Mouse (Mus musculus): ENCODE measurements around the gene Ubqln4. TPM values are rescaled to one million over a fixed set of nuclear protein-coding genes. Genes with fewer than 3 reads are reported as not detected.
"Not testable (repeated sequence)": the region's sequence is repeated elsewhere in the genome, so short reads cannot be mapped to it uniquely, and the experiment has no call there.

The Ubqln4 gene
- polyA plus RNA-seq, 1 experiment from 2014 or later, result 44.6 TPM

- WGBS, result 75% methylated on average over 2 of the region's 2 CpGs
- H3K9ac ChIP-seq, result no peak overlapping the region
- H3K4me3 ChIP-seq, result no peak overlapping the region
These were observed 19.3 kb downstream of the Ubqln4 start for GRCm38 (mm10) chr3:88572835-88573234.

GRCm38 (mm10) chr3:88573810-88574209, 20.3 kb downstream of the Ubqln4 start:
- Histone ChIP-seq H3K9ac (no peak overlapping the region), H3K9me3 (no peaks in the 10 kb centered on the region), H3K4me1 (no peaks in the 10 kb centered on the region; the same call in 1 of the 2 replicates), H3K27me3 (no peaks in the 10 kb centered on the region), H3K4me3 (no peak overlapping the region), H3K27ac (no peak overlapping the region), H3K4me2 (no peak overlapping the region), H3K36me3 (peaks cover 22% of the 10 kb centered on the region)
- no peak for ATAC-seq (ENCODE audit: insufficient number of reproducible peaks, insufficient read depth, low FRiP score, low TSS enrichment, low read depth)
- 80% methylated on average over 2 of the region's 2 CpGs for WGBS

More at GRCm38 (mm10) chr3:88572835-88573234, 19.3 kb downstream of the Ubqln4 start:
- H3K27me3 ChIP-seq, result no peaks in the 10 kb centered on the region
- H3K4me2 ChIP-seq, result no peak overlapping the region
- H3K36me3 ChIP-seq, result peaks cover 32% of the 10 kb centered on the region
- ATAC-seq (ENCODE audit: insufficient number of reproducible peaks, insufficient read depth, low FRiP score, low TSS enrichment, low read depth), result no peak
- no peaks in the 10 kb centered on the region for H3K9me3 ChIP-seq
- H3K27ac ChIP-seq, result no peak overlapping the region
- H3K4me1 ChIP-seq, result no peaks in the 10 kb centered on the region

GRCm38 (mm10) chr3:88575540-88575939, 22.0 kb downstream of the Ubqln4 start, which contains the start of gene Ssr2:
TSS of gene Ssr2 (plus strand) at chr3:88575876.
- no peak within 1 kb of the TSS for H3K9ac ChIP-seq
- H3K4me2 ChIP-seq, result no peak within 1 kb of the TSS
- no peak for ATAC-seq (ENCODE audit: insufficient number of reproducible peaks, insufficient read depth, low FRiP score, low TSS enrichment, low read depth)
- H3K27ac ChIP-seq, result no peak within 1 kb of the TSS
- H3K4me3 ChIP-seq, result no peak within 1 kb of the TSS
- 84% methylated on average over 3 of the region's 3 CpGs for WGBS
- peaks cover 5% of the 10 kb centered on the region for H3K36me3 ChIP-seq
- H3K4me1 ChIP-seq, result peaks cover 7% of the 10 kb centered on the region
- no peaks in the 10 kb centered on the region for H3K27me3 ChIP-seq
- no peaks in the 10 kb centered on the region for H3K9me3 ChIP-seq

GRCm38 (mm10) chr3:88577846-88578245, 24.3 kb downstream of the Ubqln4 start:
- 78% methylated on average over 5 of the region's 5 CpGs for whole genome bisulfite sequencing
- H3K4me3 ChIP-seq; H3K27ac ChIP-seq; ATAC-seq (ENCODE audit: insufficient number of reproducible peaks, insufficient read depth, low FRiP score, low TSS enrichment, low read depth); H3K9ac ChIP-seq; H3K27me3 ChIP-seq; H3K4me2 ChIP-seq; H3K9me3 ChIP-seq: not testable (repeated sequence)
- Histone ChIP-seq H3K36me3 (peaks cover 20% of the 10 kb centered on the region), H3K4me1 (peaks cover 14% of the 10 kb centered on the region)

- Histone ChIP-seq H3K9ac (peak overlapping the region; percentile 92), H3K9me3 (no peaks in the 10 kb centered on the region), H3K27ac (no peak overlapping the region), H3K4me1 (peaks cover 14% of the 10 kb centered on the region), H3K4me2 (peak overlapping the region; percentile 93), H3K36me3 (peaks cover 30% of the 10 kb centered on the region), H3K27me3 (no peaks in the 10 kb centered on the region), H3K4me3 (peak overlapping the region; percentile 85)
- WGBS, result 49% methylated on average over 8 of the region's 8 CpGs
- no peak for ATAC-seq (ENCODE audit: insufficient number of reproducible peaks, insufficient read depth, low FRiP score, low TSS enrichment, low read depth)
These were observed 25.2 kb downstream of the Ubqln4 start for GRCm38 (mm10) chr3:88578498-88579424.

GRCm38 (mm10) chr3:88579454-88580117, 26.0 kb downstream of the Ubqln4 start:
- ATAC-seq (ENCODE audit: insufficient number of reproducible peaks, insufficient read depth, low FRiP score, low TSS enrichment, low read depth), result peak; percentile 76; the same call in 1 of the 2 replicates
- Histone ChIP-seq H3K27ac (peak overlapping the region; percentile 58; the same call in 1 of the 2 replicates), H3K4me2 (peak overlapping the region; percentile 93), H3K9ac (peak overlapping the region; percentile 92), H3K27me3 (no peaks in the 10 kb centered on the region), H3K9me3 (no peaks in the 10 kb centered on the region), H3K4me3 (peak overlapping the region; percentile 85), H3K4me1 (peaks cover 14% of the 10 kb centered on the region), H3K36me3 (peaks cover 38% of the 10 kb centered on the region)
- WGBS, result under 1% methylated on average over 34 of the region's 34 CpGs

GRCm38 (mm10) chr3:88585769-88586168, 32.2 kb downstream of the Ubqln4 start:
- Histone ChIP-seq H3K27ac (no peak overlapping the region), H3K36me3 (peaks cover 76% of the 10 kb centered on the region), H3K9me3 (no peaks in the 10 kb centered on the region), H3K9ac (no peak overlapping the region), H3K4me3 (no peak overlapping the region), H3K4me2 (no peak overlapping the region), H3K4me1 (peaks cover 12% of the 10 kb centered on the region), H3K27me3 (no peaks in the 10 kb centered on the region)
- 95% methylated on average over 6 of the region's 6 CpGs for WGBS
- no peak for ATAC-seq (ENCODE audit: insufficient number of reproducible peaks, insufficient read depth, low FRiP score, low TSS enrichment, low read depth)

- H3K36me3 ChIP-seq, result peaks cover 68% of the 10 kb centered on the region
- no peak overlapping the region for H3K4me2 ChIP-seq
- no peak for ATAC-seq (ENCODE audit: insufficient number of reproducible peaks, insufficient read depth, low FRiP score, low TSS enrichment, low read depth)
- no peak overlapping the region for H3K4me3 ChIP-seq
- H3K4me1 ChIP-seq, result peaks cover 16% of the 10 kb centered on the region
- no peaks in the 10 kb centered on the region for H3K9me3 ChIP-seq
- 95% methylated on average over 5 of the region's 5 CpGs for WGBS
- no peak overlapping the region for H3K27ac ChIP-seq
- no peak overlapping the region for H3K9ac ChIP-seq
- no peaks in the 10 kb centered on the region for H3K27me3 ChIP-seq
These were observed 33.1 kb downstream of the Ubqln4 start for GRCm38 (mm10) chr3:88586640-88587039.

- Histone ChIP-seq H3K36me3 (peaks cover 37% of the 10 kb centered on the region), H3K4me2 (no peak overlapping the region), H3K9ac (peak overlapping the region; percentile 52), H3K9me3 (no peaks in the 10 kb centered on the region), H3K4me1 (peaks cover 35% of the 10 kb centered on the region), H3K27me3 (no peaks in the 10 kb centered on the region), H3K27ac (peak overlapping the region; percentile 76), H3K4me3 (no peak overlapping the region)
- ATAC-seq (ENCODE audit: insufficient number of reproducible peaks, insufficient read depth, low FRiP score, low TSS enrichment, low read depth), result no peak
- 3% methylated on average over 5 of the region's 5 CpGs for WGBS
These were observed 36.7 kb downstream of the Ubqln4 start for GRCm38 (mm10) chr3:88590246-88590645.

GRCm38 (mm10) chr3:88591044-88591443, 37.5 kb downstream of the Ubqln4 start:
- Histone ChIP-seq H3K4me2 (no peak overlapping the region), H3K27ac (peak overlapping the region; percentile 76; the same call in 1 of the 2 replicates), H3K9ac (no peak overlapping the region), H3K4me3 (no peak overlapping the region), H3K9me3 (no peaks in the 10 kb centered on the region), H3K4me1 (peaks cover 35% of the 10 kb centered on the region), H3K27me3 (no peaks in the 10 kb centered on the region), H3K36me3 (peaks cover 30% of the 10 kb centered on the region)
- 47% methylated on average over 3 of the region's 3 CpGs for WGBS
- ATAC-seq (ENCODE audit: insufficient number of reproducible peaks, insufficient read depth, low FRiP score, low TSS enrichment, low read depth), result no peak

- Histone ChIP-seq H3K27me3 (no peaks in the 10 kb centered on the region), H3K27ac (0 out of 2 replicates have a peak overlapping the region, but pooled peaks have one; percentile 1), H3K4me3 (no peak overlapping the region), H3K9me3 (no peaks in the 10 kb centered on the region), H3K9ac (0 out of 2 replicates have a peak overlapping the region, but pooled peaks have one; percentile 7), H3K4me1 (peaks cover 35% of the 10 kb centered on the region), H3K4me2 (no peak overlapping the region), H3K36me3 (peaks cover 19% of the 10 kb centered on the region)
- WGBS, result 36% methylated on average over 9 of the region's 9 CpGs
- no peak for ATAC-seq (ENCODE audit: insufficient number of reproducible peaks, insufficient read depth, low FRiP score, low TSS enrichment, low read depth)
These were observed 38.6 kb downstream of the Ubqln4 start for GRCm38 (mm10) chr3:88591950-88592731.
